Mouse (Mus musculus): ENCODE results near the gene Tspan15. TPM values are rescaled to one million over a fixed set of nuclear protein-coding genes. Genes with fewer than 3 reads are reported as not detected.

Tspan15 gene
- total and polyA plus RNA-seq, 3 experiments = 0.23 to 2.2 TPM; not detected in 1

- DNase-seq (ENCODE audit: low read depth, low spot score) = no peak
- Histone ChIP-seq H3K4me3 (ENCODE audit: control insufficient read depth in 1 of 2, insufficient read depth in 1 of 2, low read depth in 2 of 2, low read length in 2 of 2) (no peak overlapping the region), H3K4me1 (ENCODE audit: control insufficient read depth in 1 of 2, insufficient read depth in 2 of 2, low read length in 2 of 2) (peaks cover 0 to 13% of the 10 kb centered on the region in 2 experiments; a peak in 2 of 4 replicates), H3K79me2 (ENCODE audit: control insufficient read depth, insufficient read depth, low read length, poor library complexity) (no peaks in the 10 kb centered on the region), H3K9ac (ENCODE audit: control insufficient read depth, low read depth, low read length, poor library complexity, severe bottlenecking) (no peak overlapping the region), H3K27ac (ENCODE audit: control insufficient read depth, low read depth, low read length) (no peak overlapping the region), H3K9me3 (replicated peaks; ENCODE audit: insufficient read depth, low read length) (no peaks in the 10 kb centered on the region), H3K36me3 (ENCODE audit: control insufficient read depth in 1 of 2, insufficient read depth in 2 of 2, low read length in 2 of 2) (no peaks in the 10 kb centered on the region), H3K27me3 (ENCODE audit: control insufficient read depth in 1 of 2, insufficient read depth in 2 of 2, low read length in 2 of 2) (no peaks in the 10 kb centered on the region; a peak in 1 of 4 replicates)
- TF ChIP-seq ETS1 (IDR thresholded peaks at IDR 0.05; ENCODE audit: low read depth, low read length) (no peak), POLR2AphosphoS2 (IDR thresholded peaks at IDR 0.05; ENCODE audit: low read length) (no peak), UBTF (IDR thresholded peaks at IDR 0.05; ENCODE audit: borderline replicate concordance, insufficient read depth, low read depth, low read length) (no peak), MXI1 (IDR thresholded peaks at IDR 0.05; ENCODE audit: low read depth, low read length) (no peak), TAL1 (IDR thresholded peaks at IDR 0.05; ENCODE audit: low read length) (no peak), E2F4 (IDR thresholded peaks at IDR 0.05; ENCODE audit: borderline replicate concordance, low read depth, low read length) (no peak), RAD21 (IDR thresholded peaks at IDR 0.05; ENCODE audit: low read depth, low read length) (no peak)
Observed at GRCm38 (mm10) chr10:62244067-62244466, 13.0 kb upstream of the Tspan15 start.

GRCm38 (mm10) chr10:62242896-62243295 lies 11.8 kb upstream of the Tspan15 start:
- Histone ChIP-seq H3K9ac (ENCODE audit: control insufficient read depth, low read depth, low read length, poor library complexity, severe bottlenecking) (no peak overlapping the region), H3K79me2 (ENCODE audit: control insufficient read depth, insufficient read depth, low read length, poor library complexity) (no peaks in the 10 kb centered on the region), H3K27ac (ENCODE audit: control insufficient read depth, low read depth, low read length) (no peak overlapping the region), H3K36me3 (ENCODE audit: control insufficient read depth in 1 of 2, insufficient read depth in 2 of 2, low read length in 2 of 2) (no peaks in the 10 kb centered on the region), H3K9me3 (replicated peaks; ENCODE audit: insufficient read depth, low read length) (no peaks in the 10 kb centered on the region), H3K4me1 (ENCODE audit: control insufficient read depth in 1 of 2, insufficient read depth in 2 of 2, low read length in 2 of 2) (peaks cover 0 to 4% of the 10 kb centered on the region in 2 experiments; a peak in 2 of 4 replicates), H3K27me3 (ENCODE audit: control insufficient read depth in 1 of 2, insufficient read depth in 2 of 2, low read length in 2 of 2) (no peaks in the 10 kb centered on the region; a peak in 1 of 4 replicates), H3K4me3 (ENCODE audit: control insufficient read depth in 1 of 2, insufficient read depth in 1 of 2, low read depth in 2 of 2, low read length in 2 of 2) (no peak overlapping the region)
- peak; percentile 66 for DNase-seq (ENCODE audit: low read depth, low spot score)
- TF ChIP-seq TCF12 (IDR thresholded peaks at IDR 0.05; ENCODE audit: low read depth, low read length) (no peak), SMC3 (IDR thresholded peaks at IDR 0.05; ENCODE audit: low read depth, low read length) (peak; percentile 93), SIN3A (IDR thresholded peaks at IDR 0.05; ENCODE audit: low read length) (no peak), CTCF (IDR thresholded peaks at IDR 0.05 in 2 of 3, conservative IDR thresholded peaks at IDR 0.05 in 1 of 3; ENCODE audit: control insufficient read depth in 1 of 3, insufficient read depth in 1 of 3, low read depth in 2 of 3, low read length in 3 of 3, poor library complexity in 1 of 3, severe bottlenecking in 1 of 3) (peak; percentile 32 to 84 (median 48)), RAD21 (IDR thresholded peaks at IDR 0.05; ENCODE audit: low read depth, low read length) (peak; percentile 88), JUND (IDR thresholded peaks at IDR 0.05; ENCODE audit: low read depth, low read length) (no peak), POLR2AphosphoS5 (IDR thresholded peaks at IDR 0.05; ENCODE audit: borderline replicate concordance, low read depth, low read length) (no peak), CHD2 (IDR thresholded peaks at IDR 0.05; ENCODE audit: low read length) (no peak), MEF2A (IDR thresholded peaks at IDR 0.05; ENCODE audit: extremely low read depth, insufficient replicate concordance, low read depth, low read length, poor library complexity, severe bottlenecking) (no peak), ZC3H11A (IDR thresholded peaks at IDR 0.05; ENCODE audit: low read depth, low read length) (peak; percentile 93)

Measured in MEL (cell line).